Mouse (Mus musculus) hindbrain, embryonic 13.5 days (tissue): ENCODE data around the gene Calr. TPM values are rescaled to one million over a fixed set of nuclear protein-coding genes. Genes with fewer than 3 reads are reported as not detected.

ENCODE experiments used
- ATAC-seq: fragments of 200-750 bp; cut with Nextera tagmentation; 2 replicates; pipeline ENCODE4 v1.8.0; 2017; ENCODE audit warnings: moderate TSS enrichment; ENCODE audit not compliant: low FRiP score
- H3K27ac ChIP-seq: fragments of 300-500 bp; sonication (generic); 2 replicates; pipeline ENCODE4 v1.5.1; 2015; ENCODE audit warnings: inconsistent platforms, mild to moderate bottlenecking, moderate library complexity
- H3K27me3 ChIP-seq: fragments of 300-500 bp; sonication (generic); 2 replicates; pipeline ENCODE4 v1.6.1; 2015; ENCODE audit warnings: mild to moderate bottlenecking, inconsistent platforms
- H3K36me3 ChIP-seq: fragments of 300-500 bp; sonication (generic); 2 replicates; pipeline ENCODE4 v1.6.1; 2015; ENCODE audit warnings: mild to moderate bottlenecking, inconsistent platforms
- H3K4me1 ChIP-seq: fragments of 300-500 bp; sonication (generic); replicated peaks from 2 replicates; pipeline ENCODE4 v1.6.1; 2015; ENCODE audit warnings: inconsistent platforms
- H3K4me2 ChIP-seq: fragments of 300-500 bp; sonication (generic); 2 replicates; pipeline ENCODE4 v1.6.1; 2015; ENCODE audit warnings: inconsistent platforms, mild to moderate bottlenecking, moderate library complexity
- H3K4me3 ChIP-seq: fragments of 300-500 bp; sonication (generic); 2 replicates; pipeline ENCODE4 v1.5.1; 2015; ENCODE audit warnings: mild to moderate bottlenecking, inconsistent platforms
- H3K9ac ChIP-seq: fragments of 300-500 bp; sonication (generic); 2 replicates; pipeline ENCODE4 v1.6.1; 2015; ENCODE audit warnings: mild to moderate bottlenecking, inconsistent platforms
- H3K9me3 ChIP-seq: fragments of 300-500 bp; sonication (generic); 2 replicates; pipeline ENCODE4 v1.6.1; 2016; ENCODE audit warnings: inconsistent platforms
- WGBS: fragments of 180-500 bp; shearing (Covaris S2); methylation state at CpG from one replicate; pipeline ENCODE4 v1.1.7; 2015; 5-methylcytosine and 5-hydroxymethylcytosine counted together
- polyA plus RNA-seq: library from polyadenylated mRNA; unstranded; fragments of >200 nt; fragmentation: Nextera tagmentation; extraction: Ambion mirVana; gene quantifications from 2 replicates; pipeline ENCODE4 v1.2.1, GENCODE M21; 2015

The Calr gene
- polyA plus RNA-seq, 1 experiment from 2014 or later: 672 TPM

GRCm38 (mm10) chr8:84839875-84840247 lies 6.9 kb downstream of the Calr start:
- Histone ChIP-seq H3K4me2 (peak overlapping the region; percentile 71), H3K4me1 (peaks cover 59% of the 10 kb centered on the region), H3K9ac (peak overlapping the region; percentile 94), H3K27me3 (no peaks in the 10 kb centered on the region), H3K4me3 (peak overlapping the region; percentile 93), H3K36me3 (peaks cover 78% of the 10 kb centered on the region), H3K9me3 (no peaks in the 10 kb centered on the region), H3K27ac (peak overlapping the region; percentile 93)
- ATAC-seq: no peak
- 2% methylated on average over 7 of the region's 7 CpGs for WGBS

- Histone ChIP-seq H3K4me2 (peak overlapping the region; percentile 71), H3K27me3 (no peaks in the 10 kb centered on the region), H3K4me1 (peaks cover 59% of the 10 kb centered on the region), H3K4me3 (peak overlapping the region; percentile 93), H3K9me3 (no peaks in the 10 kb centered on the region), H3K27ac (peak overlapping the region; percentile 93; the same call in 1 of the 2 replicates), H3K9ac (peak overlapping the region; percentile 94), H3K36me3 (peaks cover 78% of the 10 kb centered on the region)
- 96% methylated on average over 2 of the region's 2 CpGs for WGBS
- ATAC-seq: no peak
These were observed 7.3 kb downstream of the Calr start for GRCm38 (mm10) chr8:84839411-84839810.

- Histone ChIP-seq H3K4me1 (peaks cover 60% of the 10 kb centered on the region), H3K36me3 (peaks cover 76% of the 10 kb centered on the region), H3K9me3 (no peaks in the 10 kb centered on the region), H3K4me2 (peak overlapping the region; percentile 8; the same call in 1 of the 2 replicates), H3K27me3 (no peaks in the 10 kb centered on the region), H3K4me3 (no peak overlapping the region), H3K27ac (no peak overlapping the region), H3K9ac (0 out of 2 replicates have a peak overlapping the region, but pooled peaks have one; percentile 0)
- 84% methylated on average over 5 of the region's 5 CpGs for WGBS
- no peak for ATAC-seq
These were observed 8.2 kb downstream of the Calr start for GRCm38 (mm10) chr8:84838513-84838912.

- H3K9ac ChIP-seq: 0 out of 2 replicates have a peak overlapping the region, but pooled peaks have one; percentile 0
- H3K4me2 ChIP-seq: peak overlapping the region; percentile 8; the same call in 1 of the 2 replicates
- no peaks in the 10 kb centered on the region for H3K9me3 ChIP-seq
- peaks cover 70% of the 10 kb centered on the region for H3K36me3 ChIP-seq
- WGBS: 78% methylated on average over 15 of the region's 15 CpGs
- peaks cover 60% of the 10 kb centered on the region for H3K4me1 ChIP-seq
- H3K27ac ChIP-seq: no peak overlapping the region
- no peaks in the 10 kb centered on the region for H3K27me3 ChIP-seq
- H3K4me3 ChIP-seq: no peak overlapping the region
- ATAC-seq: no peak
These were observed 8.7 kb downstream of the Calr start for GRCm38 (mm10) chr8:84837912-84838470.

DNA sequence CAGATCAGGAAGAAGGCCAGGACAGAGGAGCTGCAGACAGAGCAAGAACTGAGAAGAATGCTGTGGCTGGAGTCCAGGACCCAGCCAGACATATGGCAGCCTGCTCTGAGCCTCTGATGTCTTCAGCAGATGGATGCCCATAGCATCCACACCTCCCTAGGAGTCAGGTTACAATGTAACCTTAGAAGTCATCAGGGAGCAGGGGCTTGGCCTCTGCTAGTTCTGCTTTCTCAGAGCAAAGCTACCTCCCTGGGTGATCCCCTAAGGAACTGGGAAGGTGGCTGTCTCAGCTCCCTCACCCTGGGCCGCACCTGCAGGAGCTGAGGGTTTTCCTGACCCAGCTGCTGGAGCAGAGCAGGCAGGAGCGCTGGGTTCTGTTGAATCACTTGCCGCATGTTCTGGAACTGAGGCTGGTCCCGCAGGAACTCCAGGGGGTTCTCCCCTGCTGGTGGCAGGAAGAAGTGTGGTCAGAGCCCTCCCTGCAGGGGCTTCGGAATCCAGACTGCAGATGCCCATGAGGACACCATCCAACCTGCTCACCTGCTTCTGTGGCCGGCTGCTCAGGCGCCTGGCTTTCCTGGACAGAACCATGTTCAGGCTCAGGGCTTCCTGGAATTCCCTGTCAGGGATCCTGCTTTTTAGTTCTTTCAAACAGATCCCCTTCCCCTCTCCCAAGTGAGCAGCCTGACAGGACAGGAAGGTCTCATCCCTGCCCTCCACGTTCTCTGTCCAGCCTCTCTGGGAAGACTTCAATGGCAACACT lies 9.4 kb downstream of the Calr start:
- H3K9ac ChIP-seq: no peak overlapping the region
- H3K4me2 ChIP-seq: no peak overlapping the region
- peaks cover 64% of the 10 kb centered on the region for H3K36me3 ChIP-seq
- ATAC-seq: no peak
- WGBS: 66% methylated on average over 8 of the region's 8 CpGs
- no peaks in the 10 kb centered on the region for H3K9me3 ChIP-seq
- peaks cover 57% of the 10 kb centered on the region for H3K4me1 ChIP-seq
- no peak overlapping the region for H3K4me3 ChIP-seq
- 0 out of 2 replicates have a peak overlapping the region, but pooled peaks have one; percentile 8 for H3K27ac ChIP-seq
- no peaks in the 10 kb centered on the region for H3K27me3 ChIP-seq

DNA sequence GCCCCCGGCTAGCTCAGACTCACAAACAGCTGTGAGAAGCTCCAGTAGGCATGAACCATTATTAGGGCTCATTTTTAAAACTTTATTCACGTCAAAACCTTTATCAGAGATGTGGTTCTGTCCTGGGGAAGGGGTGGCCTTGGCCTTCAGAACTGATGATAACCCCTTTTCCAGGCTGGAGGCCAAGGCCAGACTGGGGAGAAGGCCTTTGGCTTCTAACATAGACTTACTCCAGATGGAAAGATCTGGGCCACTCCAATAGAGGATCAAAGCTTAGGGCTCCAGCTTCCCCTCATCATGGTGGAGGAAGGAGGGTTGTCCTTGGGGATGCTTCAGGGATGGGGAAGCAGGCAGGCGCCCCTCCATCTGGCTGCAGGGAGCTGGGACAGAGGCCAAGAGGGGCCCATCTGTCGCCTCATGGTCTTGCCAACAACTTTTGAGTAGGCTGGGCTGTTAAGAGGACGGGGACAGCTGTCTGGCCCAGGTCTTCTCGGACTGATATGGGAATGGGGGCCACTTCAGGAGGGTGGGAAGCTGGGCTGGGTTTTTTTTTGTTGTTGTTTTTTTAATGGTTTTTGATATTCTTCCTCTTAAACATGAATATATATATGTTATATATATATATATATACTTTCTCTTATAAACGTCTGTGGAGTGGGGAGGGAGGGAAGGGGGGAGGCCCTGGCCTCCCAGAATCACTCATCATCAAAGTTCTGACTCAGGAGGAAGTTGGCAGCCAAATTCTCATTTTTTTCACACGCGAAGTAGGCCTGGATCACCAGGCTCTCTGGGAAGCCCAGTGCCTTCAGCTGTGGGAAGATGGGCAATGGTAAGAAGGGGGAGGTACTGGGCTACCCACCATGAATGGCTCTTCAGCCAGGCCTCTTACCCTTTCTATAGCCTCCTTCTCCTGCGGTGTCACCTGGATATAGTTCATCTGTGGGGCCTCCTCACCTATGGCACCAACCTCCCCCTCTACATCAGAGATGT lies 11.6 kb downstream of the Calr start:
- Histone ChIP-seq H3K36me3 (peaks cover 51% of the 10 kb centered on the region), H3K4me1 (peaks cover 53% of the 10 kb centered on the region), H3K4me3 (no peak overlapping the region), H3K27ac (peak overlapping the region; percentile 86), H3K4me2 (peak overlapping the region; percentile 15; the same call in 1 of the 2 replicates), H3K9me3 (no peaks in the 10 kb centered on the region), H3K27me3 (no peaks in the 10 kb centered on the region), H3K9ac (no peak overlapping the region)
- 0 out of 2 replicates have a peak, but pooled peaks have one; percentile 16 for ATAC-seq
- 74% methylated on average over 10 of the region's 10 CpGs for WGBS

GRCm38 (mm10) chr8:84834002-84834865 lies 12.5 kb downstream of the Calr start:
- Histone ChIP-seq H3K4me3 (no peak overlapping the region), H3K27ac (peak overlapping the region; percentile 86), H3K4me2 (0 out of 2 replicates have a peak overlapping the region, but pooled peaks have one; percentile 15), H3K36me3 (peaks cover 51% of the 10 kb centered on the region), H3K9me3 (no peaks in the 10 kb centered on the region), H3K9ac (no peak overlapping the region), H3K4me1 (peaks cover 45% of the 10 kb centered on the region), H3K27me3 (no peaks in the 10 kb centered on the region)
- ATAC-seq: no peak
- WGBS: 86% methylated on average over 19 of the region's 19 CpGs

- Histone ChIP-seq H3K4me2 (peak overlapping the region; percentile 68), H3K4me3 (peak overlapping the region; percentile 87), H3K4me1 (peaks cover 39% of the 10 kb centered on the region), H3K9me3 (no peaks in the 10 kb centered on the region), H3K27ac (peak overlapping the region; percentile 98), H3K9ac (peak overlapping the region; percentile 94), H3K27me3 (no peaks in the 10 kb centered on the region), H3K36me3 (peaks cover 42% of the 10 kb centered on the region)
- ATAC-seq: no peak
- 70% methylated on average over 10 of the region's 10 CpGs for WGBS
These were observed 13.7 kb downstream of the Calr start for GRCm38 (mm10) chr8:84832759-84833742.

DNA sequence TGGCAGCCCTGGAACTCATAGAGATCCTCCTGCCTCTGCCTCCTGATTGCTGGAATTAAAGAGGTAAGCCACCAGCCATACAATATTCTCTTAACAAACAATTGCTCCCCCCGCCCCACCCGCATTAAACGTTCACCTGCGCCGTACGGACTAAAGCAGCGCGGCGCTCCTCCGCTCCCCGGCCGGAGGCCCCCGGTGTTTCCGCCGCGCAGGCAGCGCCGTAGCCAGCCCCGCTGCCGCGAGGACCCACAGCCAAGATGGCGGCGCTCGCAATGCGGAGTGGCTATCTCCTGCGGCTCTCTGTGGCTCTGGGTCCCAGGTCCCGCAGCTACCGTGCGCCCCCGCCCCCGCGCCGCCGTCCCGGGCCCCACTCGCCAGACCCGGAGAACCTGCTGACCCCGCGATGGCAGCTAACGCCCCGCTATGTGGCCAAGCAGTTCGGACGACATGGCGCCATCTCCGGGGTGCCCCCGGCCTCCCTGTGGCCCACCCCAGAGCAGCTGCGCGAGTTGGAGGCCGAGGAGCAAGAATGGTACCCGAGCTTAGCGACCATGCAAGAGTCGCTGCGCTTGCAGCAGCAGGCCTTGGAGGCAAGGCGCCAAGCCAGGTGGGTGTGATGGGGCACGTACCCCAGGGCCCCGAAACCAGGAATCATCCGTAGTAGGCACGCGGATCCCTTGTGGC lies 14.6 kb downstream of the Calr start:
- 1% methylated on average over 59 of the region's 59 CpGs for WGBS
- H3K4me1 ChIP-seq: peaks cover 39% of the 10 kb centered on the region
- peaks cover 33% of the 10 kb centered on the region for H3K36me3 ChIP-seq
- no peaks in the 10 kb centered on the region for H3K9me3 ChIP-seq
- peak overlapping the region; percentile 94 for H3K9ac ChIP-seq
- ATAC-seq: peak; percentile 72
- no peaks in the 10 kb centered on the region for H3K27me3 ChIP-seq
- peak overlapping the region; percentile 68 for H3K4me2 ChIP-seq
- H3K27ac ChIP-seq: peak overlapping the region; percentile 98
- H3K4me3 ChIP-seq: peak overlapping the region; percentile 87

DNA sequence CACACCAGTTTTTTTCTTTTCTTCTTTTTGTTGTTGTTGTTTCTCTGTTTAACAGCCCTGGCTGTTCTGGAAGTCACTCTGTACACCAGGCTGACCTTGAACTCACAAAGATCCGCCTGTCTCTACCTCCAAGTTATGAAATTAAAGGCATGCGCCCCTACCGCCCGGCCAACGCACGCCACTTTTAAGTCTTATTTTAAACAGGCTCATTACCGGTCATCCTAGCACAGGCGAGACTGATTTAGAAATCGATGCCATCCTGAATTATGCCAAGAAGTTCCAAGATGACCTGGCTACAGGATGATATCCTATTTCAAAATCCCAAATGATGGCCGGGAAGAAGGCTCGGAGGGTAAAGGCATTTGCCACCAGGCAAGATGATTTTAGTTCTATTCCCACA lies 15.2 kb downstream of the Calr start, which contains the start of gene Gadd45gip1:
Gadd45gip1 (plus strand) TSS at position 33 of the 400 bp plus-strand sequence.
- 80% methylated on average over 11 of the region's 11 CpGs for WGBS
- Histone ChIP-seq H3K4me3 (peak within 1 kb of the TSS; percentile 87), H3K36me3 (peaks cover 26% of the 10 kb centered on the region)

More for the DNA sequence above, 15.2 kb downstream of the Calr start, which contains the start of gene Gadd45gip1:
- H3K9me3 ChIP-seq: no peaks in the 10 kb centered on the region
- no peak for ATAC-seq
- peak within 1 kb of the TSS; percentile 98 for H3K27ac ChIP-seq
- peak within 1 kb of the TSS; percentile 94 for H3K9ac ChIP-seq
- peaks cover 39% of the 10 kb centered on the region for H3K4me1 ChIP-seq
- peak within 1 kb of the TSS; percentile 68 for H3K4me2 ChIP-seq
- H3K27me3 ChIP-seq: no peaks in the 10 kb centered on the region
